Mouse (Mus musculus) bone marrow macrophage, adult 2 months (primary cell): ENCODE measurements around the gene Psen2. TPM values are rescaled to one million over a fixed set of nuclear protein-coding genes. Genes with fewer than 3 reads are reported as not detected.
A peak's percentile ranks its signal among the peaks of the same experiment; 100 is the strongest.

Experiments used
- H3K27ac ChIP-seq: 2 replicates; pipeline ENCODE4 v1.5.1; 2012; ENCODE audit warnings: low read depth, low read length; ENCODE audit not compliant: insufficient read depth
- H3K4me1 ChIP-seq: 2 replicates; pipeline ENCODE4 v1.6.1; 2012; ENCODE audit warnings: low read length; ENCODE audit not compliant: control insufficient read depth, insufficient read depth
- H3K4me3 ChIP-seq: 2 replicates; pipeline ENCODE4 v1.5.1; 2012; ENCODE audit warnings: mild to moderate bottlenecking, low read length, moderate library complexity; ENCODE audit not compliant: insufficient read depth
- CTCF ChIP-seq: IDR thresholded peaks from 2 replicates; pipeline ENCODE4 v1.5.1; 2012; ENCODE audit warnings: low read depth, mild to moderate bottlenecking, low read length, moderate library complexity
- POLR2A ChIP-seq: IDR thresholded peaks from 2 replicates; pipeline ENCODE4 v1.6.1; 2012; ENCODE audit warnings: mild to moderate bottlenecking, low read depth, low read length, borderline replicate concordance
- polyA plus RNA-seq: library from polyadenylated mRNA; stranded (reverse); fragments of >200 nt; gene quantifications from 2 replicates; pipeline ENCODE4 v1.2.4, GENCODE M21; 2012; ENCODE audit not compliant: missing spikeins, insufficient read depth, insufficient read length

Psen2 gene
- polyA plus RNA-seq, 1 experiment: 70.9 TPM

GRCm38 (mm10) chr1:180228854-180229253 lies 34.4 kb downstream of the Psen2 start:
- TF ChIP-seq POLR2A (no peak), CTCF (no peak)
- H3K4me1 ChIP-seq: peaks cover 28% of the 10 kb centered on the region
- no peak overlapping the region for H3K4me3 ChIP-seq
- no peak overlapping the region for H3K27ac ChIP-seq

- Histone ChIP-seq H3K4me3 (no peak overlapping the region), H3K27ac (no peak overlapping the region), H3K4me1 (peaks cover 21% of the 10 kb centered on the region)
- TF ChIP-seq CTCF (no peak), POLR2A (no peak)
Observed at GRCm38 (mm10) chr1:180226766-180227165, 36.5 kb downstream of the Psen2 start.

- Histone ChIP-seq H3K27ac (no peak overlapping the region), H3K4me1 (peaks cover 21% of the 10 kb centered on the region), H3K4me3 (no peak overlapping the region)
- TF ChIP-seq POLR2A (no peak), CTCF (no peak)
Observed at GRCm38 (mm10) chr1:180226221-180226713, 37.0 kb downstream of the Psen2 start.

DNA sequence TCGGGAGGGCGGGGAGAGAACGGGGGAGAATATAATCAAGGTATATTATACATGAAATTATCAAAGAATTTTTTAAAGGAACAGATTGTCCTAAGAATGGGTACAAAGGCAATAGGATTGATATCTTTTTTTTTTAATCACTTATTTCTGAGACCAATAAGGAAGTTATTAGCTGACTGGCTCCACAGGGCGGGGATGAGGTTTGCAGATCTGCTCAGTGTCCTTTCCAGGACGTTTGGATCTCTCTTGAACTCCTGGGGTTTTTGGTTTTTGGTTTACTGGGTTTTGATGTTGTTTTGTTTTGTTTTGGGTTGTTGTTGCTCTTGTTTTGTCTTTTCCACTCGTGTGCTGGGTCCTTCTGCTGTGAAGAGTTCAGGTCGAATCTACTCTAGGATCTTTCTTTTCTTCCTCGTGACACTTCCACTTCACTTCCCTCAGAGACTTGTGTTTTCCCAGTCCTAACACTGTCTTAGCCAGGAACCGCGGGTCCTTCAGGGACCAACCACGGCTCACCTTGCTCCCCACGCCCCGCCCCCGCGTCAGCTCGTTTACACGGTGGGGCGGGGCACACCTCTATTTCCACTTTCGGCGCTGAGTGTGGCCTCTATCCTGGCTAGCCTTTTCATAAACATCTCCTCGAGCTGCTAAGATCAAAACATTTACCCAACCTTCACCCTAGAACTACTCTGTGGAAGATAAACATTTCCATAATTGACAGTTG lies 37.6 kb downstream of the Psen2 start:
- no peak for TF ChIP-seq POLR2A
- no peak for TF ChIP-seq CTCF
- Histone ChIP-seq H3K4me3 (no peak overlapping the region), H3K27ac (no peak overlapping the region), H3K4me1 (peaks cover 25% of the 10 kb centered on the region)

DNA sequence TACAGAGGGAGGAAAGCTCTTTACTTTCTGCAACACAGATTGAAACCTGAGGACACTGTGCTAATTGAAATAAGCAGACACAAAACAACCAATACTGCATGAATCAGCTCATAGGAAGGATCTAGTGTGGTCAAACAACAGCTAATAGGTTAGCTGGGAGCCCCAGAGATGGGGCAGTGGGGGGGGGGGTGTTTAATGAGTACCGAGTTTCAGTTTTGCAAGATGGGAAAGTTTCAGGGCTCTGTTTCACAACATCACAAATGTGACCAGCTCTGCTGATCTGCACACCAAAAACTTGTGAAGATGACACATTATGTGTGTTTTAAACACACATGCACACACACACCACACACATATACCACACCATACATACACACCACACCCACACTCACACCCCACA lies 41.2 kb downstream of the Psen2 start:
- Histone ChIP-seq H3K27ac (no peak overlapping the region), H3K4me3 (no peak overlapping the region), H3K4me1 (peaks cover 18% of the 10 kb centered on the region)
- TF ChIP-seq POLR2A (no peak), CTCF (no peak)

DNA sequence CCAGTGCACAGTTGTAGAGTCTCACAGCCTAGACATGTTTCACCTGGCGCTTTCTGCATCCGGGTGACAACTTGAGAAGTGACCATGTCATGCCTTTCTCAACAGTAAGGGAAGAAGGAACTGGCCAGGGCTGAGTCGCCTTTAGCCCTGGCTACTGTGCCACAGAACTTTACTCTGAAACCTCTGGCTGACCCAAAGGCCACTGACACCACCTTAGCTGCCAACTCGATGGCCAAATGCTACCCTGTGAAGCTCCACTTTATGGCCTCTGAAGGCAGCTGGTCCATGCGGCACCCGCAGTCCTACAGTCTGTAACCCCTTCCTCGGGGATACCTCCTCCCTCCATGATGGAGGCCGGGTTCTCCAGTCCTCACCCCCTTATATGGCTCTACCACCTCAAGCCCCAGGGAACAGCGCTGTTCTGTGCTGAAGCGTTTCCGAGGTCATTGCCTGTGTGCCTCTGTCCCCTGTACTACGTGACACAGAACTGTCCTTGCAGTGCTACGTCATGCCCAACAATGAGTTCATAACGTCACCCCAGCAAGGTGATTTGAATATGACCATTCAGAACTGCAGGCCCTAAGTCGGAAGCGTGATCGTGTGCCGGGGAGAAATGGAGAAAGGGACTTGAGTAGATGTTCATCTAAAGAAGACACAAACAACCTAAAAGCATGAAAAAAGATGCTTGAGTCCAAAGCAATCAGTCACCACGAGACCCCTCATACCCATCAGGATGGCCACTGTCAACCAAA lies 42.3 kb downstream of the Psen2 start:
- no peak overlapping the region for H3K4me3 ChIP-seq
- no peak overlapping the region for H3K27ac ChIP-seq
- TF ChIP-seq POLR2A: no peak
- no peak for TF ChIP-seq CTCF
- H3K4me1 ChIP-seq: peaks cover 18% of the 10 kb centered on the region

DNA sequence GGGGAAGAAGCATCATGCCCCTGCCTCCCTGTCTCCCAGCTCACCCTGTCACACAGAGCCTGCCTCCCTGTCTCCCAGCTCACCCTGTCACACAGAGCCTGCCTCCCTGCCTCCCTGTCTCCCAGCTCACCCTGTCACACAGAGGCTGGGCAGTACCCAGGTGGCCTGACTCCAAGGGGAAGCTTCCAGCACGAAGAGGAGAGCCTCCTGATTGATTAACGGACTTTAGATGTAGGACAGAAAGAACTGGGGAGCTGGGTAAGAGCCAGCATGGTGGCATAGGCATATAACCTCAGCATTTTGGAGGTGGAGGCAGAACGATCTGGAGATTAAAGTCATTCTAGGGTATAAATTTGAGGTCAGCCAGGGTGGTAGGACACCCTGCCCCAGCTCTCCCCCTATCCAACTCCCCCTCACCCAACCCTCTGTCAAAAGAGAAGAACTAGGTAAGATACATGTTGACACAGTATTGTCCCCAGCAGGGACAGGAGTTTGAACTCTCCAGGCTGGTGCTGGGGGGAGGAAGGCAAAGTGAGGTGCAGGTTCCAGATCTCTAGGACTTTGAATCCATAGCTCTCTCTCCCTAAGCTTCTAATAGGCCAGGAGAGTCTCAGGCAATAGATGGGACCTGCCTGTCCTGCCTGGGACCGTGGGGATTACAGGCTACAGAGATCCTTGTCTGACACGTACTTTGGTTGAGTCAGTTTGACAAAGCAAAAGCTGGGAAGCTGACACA lies 46.5 kb downstream of the Psen2 start:
- Histone ChIP-seq H3K27ac (no peak overlapping the region), H3K4me3 (no peak overlapping the region), H3K4me1 (peaks cover 19% of the 10 kb centered on the region)
- TF ChIP-seq CTCF (no peak), POLR2A (no peak)

DNA sequence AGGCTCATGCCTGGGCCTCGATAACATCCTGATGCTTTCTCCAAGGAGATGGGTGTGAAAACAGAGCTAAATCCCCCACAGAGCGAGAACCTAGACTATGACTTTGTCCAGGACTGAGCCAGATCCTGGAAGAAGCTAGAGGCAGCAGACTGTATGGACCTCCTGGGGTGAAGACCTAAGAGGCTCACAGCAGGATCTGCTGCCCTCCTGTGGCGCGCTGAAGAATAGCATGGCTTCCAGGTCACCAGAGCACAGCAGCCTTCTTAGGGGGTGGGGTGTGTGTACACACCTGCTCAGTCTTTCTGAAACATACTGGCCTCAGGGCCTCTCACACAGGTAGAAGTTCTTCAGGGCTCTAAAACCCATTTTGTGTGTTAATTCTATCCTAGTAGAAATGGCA lies 48.2 kb downstream of the Psen2 start:
- Histone ChIP-seq H3K4me3 (no peak overlapping the region), H3K27ac (no peak overlapping the region), H3K4me1 (peaks cover 6% of the 10 kb centered on the region)
- TF ChIP-seq CTCF (peak; percentile 82), POLR2A (no peak)

DNA sequence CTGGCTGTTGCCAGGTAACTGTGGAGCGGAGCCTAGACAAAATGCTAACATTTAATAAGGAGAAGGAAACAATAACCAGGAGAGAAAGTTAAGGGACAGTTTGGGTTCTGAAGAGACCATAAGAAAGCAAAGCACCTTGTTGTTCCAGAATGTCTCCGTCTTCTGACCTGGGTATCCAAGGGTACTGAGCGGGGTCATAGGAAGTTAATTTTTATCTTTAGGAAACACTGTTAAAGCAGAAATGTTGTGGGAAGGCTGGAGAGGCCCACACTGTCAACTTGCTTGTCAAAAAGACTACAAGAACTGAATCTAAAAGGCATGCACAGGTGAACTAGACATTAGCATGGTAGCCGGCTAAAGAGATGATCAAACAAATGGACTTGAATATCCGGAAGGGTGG lies 50.3 kb downstream of the Psen2 start:
- TF ChIP-seq POLR2A: no peak
- peaks cover 6% of the 10 kb centered on the region for H3K4me1 ChIP-seq
- no peak overlapping the region for H3K27ac ChIP-seq
- H3K4me3 ChIP-seq: no peak overlapping the region

DNA sequence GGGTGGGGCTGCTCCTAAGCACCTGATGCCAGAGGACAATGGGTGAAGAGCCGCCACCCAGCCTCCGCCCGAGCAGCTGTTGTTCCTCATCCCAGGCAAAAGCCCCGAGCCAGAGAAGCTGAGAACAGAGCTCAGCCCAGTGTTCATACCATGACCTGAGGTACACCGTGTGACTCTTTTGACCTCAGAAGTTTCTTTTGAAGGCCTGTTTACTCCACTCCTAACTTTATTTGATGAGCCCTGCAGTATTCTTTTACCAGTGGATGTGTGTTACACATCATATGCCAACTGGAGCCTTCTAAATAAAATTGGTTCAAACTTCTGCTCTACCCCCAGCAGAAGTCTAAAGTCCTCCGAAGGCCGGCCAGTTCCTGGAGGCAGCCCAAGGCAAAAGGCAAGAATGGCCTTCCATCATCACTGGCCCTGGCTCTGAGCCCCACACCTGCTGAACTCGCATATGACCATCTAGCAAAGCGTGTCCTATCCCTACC lies 52.4 kb downstream of the Psen2 start:
- TF ChIP-seq CTCF: no peak
- Histone ChIP-seq H3K4me1 (peaks cover 10% of the 10 kb centered on the region), H3K27ac (no peak overlapping the region), H3K4me3 (no peak overlapping the region)
